Mouse (Mus musculus): Measurements from ENCODE around the gene Far2. TPM values are rescaled to one million over a fixed set of nuclear protein-coding genes. Genes with fewer than 3 reads are reported as not detected.
"Not testable (repeated sequence)": the region's sequence is repeated elsewhere in the genome, so short reads cannot be mapped to it uniquely, and the experiment has no call there.

Far2 gene
- total RNA-seq, 2 experiments from 2014 or later, result not detected

- DNase-seq, result no peak
Measured at GRCm38 (mm10) chr6:148117696-148118095, 70.6 kb downstream of the Far2 start.

GRCm38 (mm10) chr6:148120703-148121102, 73.6 kb downstream of the Far2 start:
- DNase-seq, result no peak

GRCm38 (mm10) chr6:148126851-148127250, 79.8 kb downstream of the Far2 start:
- not testable (repeated sequence) for DNase-seq

GRCm38 (mm10) chr6:148132314-148132713, 85.3 kb downstream of the Far2 start:
- DNase-seq, result no peak

- DNase-seq, result no peak
Measured at GRCm38 (mm10) chr6:148133536-148133935, 86.5 kb downstream of the Far2 start.

- peak; percentile 26 for DNase-seq
Measured at GRCm38 (mm10) chr6:148135769-148136382, 88.8 kb downstream of the Far2 start.

- no peak for DNase-seq
Measured at GRCm38 (mm10) chr6:148139288-148139995, 92.4 kb downstream of the Far2 start.

- DNase-seq, result no peak
Measured at GRCm38 (mm10) chr6:148141874-148142273, 94.8 kb downstream of the Far2 start.

- no peak for DNase-seq
Measured at GRCm38 (mm10) chr6:148142421-148142820, 95.4 kb downstream of the Far2 start.

GRCm38 (mm10) chr6:148152305-148152704, 105.2 kb downstream of the Far2 start:
- DNase-seq, result not testable (repeated sequence)

- no peak for DNase-seq
Measured at GRCm38 (mm10) chr6:148172904-148173303, 125.8 kb downstream of the Far2 start.

GRCm38 (mm10) chr6:148185694-148186093, 138.6 kb downstream of the Far2 start:
- DNase-seq, result no peak

GRCm38 (mm10) chr6:148193972-148194701, 147.1 kb downstream of the Far2 start:
- no peak for DNase-seq

- no peak for DNase-seq
Measured at GRCm38 (mm10) chr6:148199177-148199576, 152.1 kb downstream of the Far2 start.

- DNase-seq, result no peak
Measured at GRCm38 (mm10) chr6:148199729-148200128, 152.7 kb downstream of the Far2 start.

- DNase-seq, result no peak
Measured at GRCm38 (mm10) chr6:148205134-148205533, 158.1 kb downstream of the Far2 start.

- DNase-seq, result no peak
Measured at GRCm38 (mm10) chr6:148207522-148207921, 160.5 kb downstream of the Far2 start.

GRCm38 (mm10) chr6:148211391-148211876, 164.4 kb downstream of the Far2 start:
- no peak for DNase-seq

GRCm38 (mm10) chr6:148211897-148212680, 165.0 kb downstream of the Far2 start, which contains the start of gene Ergic2:
TSS of gene Ergic2 (minus strand) at chr6:148212374.
- peak; percentile 96 for DNase-seq

GRCm38 (mm10) chr6:148214765-148215164, 167.7 kb downstream of the Far2 start:
- peak; percentile 8 for DNase-seq

- DNase-seq, result no peak
Measured at GRCm38 (mm10) chr6:148216752-148217151, 169.7 kb downstream of the Far2 start.

Data from gastrocnemius, postnatal 25 days (tissue).